Mouse (Mus musculus): Measurements from ENCODE around the gene Map7.

Map7 gene

GRCm38 (mm10) chr10:20185806-20186205 is 37.5 kb downstream of the Map7 start:
- DNase-seq (ENCODE audit: low read depth, low spot score) = no peak

DNA sequence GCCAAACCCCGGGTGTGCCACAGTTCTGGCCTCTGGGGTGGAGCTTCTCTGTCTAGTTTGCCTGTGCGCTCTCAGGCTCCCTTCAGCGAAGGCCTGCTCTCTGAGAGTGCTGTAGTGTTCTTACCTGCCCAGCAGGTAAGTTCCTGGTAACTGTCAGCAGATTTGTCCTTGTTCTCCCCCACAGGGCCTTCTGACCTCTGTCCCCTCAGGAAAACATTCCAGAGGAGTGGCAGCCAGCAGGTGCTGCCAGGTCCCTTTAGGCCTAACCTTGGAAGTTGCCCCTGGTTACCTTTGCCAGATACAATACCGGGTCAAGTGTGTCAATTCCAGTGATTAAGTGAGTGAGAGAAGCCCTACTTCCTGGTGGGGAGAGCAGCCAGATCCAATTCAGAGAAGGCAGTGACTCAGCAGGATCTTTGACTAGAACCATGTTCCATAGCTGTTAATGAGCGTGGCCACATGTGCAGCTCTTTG is 38.6 kb downstream of the Map7 start:
- DNase-seq (ENCODE audit: low read depth, low spot score) = peak; percentile 74

DNA sequence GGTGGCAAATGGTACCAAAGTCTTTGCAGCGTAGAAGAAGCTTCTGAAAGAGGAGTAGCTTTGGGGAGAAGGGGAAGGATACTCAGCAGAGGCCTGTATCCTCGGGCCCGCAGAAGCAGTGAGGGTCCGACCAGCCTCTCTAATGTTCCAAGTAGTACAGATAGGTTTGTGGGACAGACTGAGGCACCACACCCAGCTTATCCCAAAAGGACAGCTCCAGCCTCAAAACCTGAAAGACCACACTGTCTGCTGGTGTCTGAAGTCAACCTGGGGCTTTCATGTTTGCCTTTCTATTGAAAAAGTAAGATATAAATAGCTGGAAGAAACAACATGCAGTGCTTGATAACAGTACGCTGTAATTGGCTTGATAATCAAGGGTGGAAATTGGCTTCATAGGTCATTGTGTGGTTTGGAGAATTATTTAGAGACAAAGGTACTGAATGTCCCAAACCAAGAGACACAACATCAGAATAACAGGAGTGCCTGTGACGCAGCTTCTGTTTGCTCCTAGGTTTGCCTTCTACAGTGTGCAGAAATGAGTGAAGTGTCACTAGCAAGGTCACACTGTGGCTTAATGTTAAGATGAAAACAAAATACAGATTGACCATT is 42.0 kb downstream of the Map7 start:
- no peak for DNase-seq (ENCODE audit: low read depth, low spot score)

- DNase-seq (ENCODE audit: low read depth, low spot score) = peak; percentile 48
Measured at GRCm38 (mm10) chr10:20194847-20195540, 46.7 kb downstream of the Map7 start.

DNA sequence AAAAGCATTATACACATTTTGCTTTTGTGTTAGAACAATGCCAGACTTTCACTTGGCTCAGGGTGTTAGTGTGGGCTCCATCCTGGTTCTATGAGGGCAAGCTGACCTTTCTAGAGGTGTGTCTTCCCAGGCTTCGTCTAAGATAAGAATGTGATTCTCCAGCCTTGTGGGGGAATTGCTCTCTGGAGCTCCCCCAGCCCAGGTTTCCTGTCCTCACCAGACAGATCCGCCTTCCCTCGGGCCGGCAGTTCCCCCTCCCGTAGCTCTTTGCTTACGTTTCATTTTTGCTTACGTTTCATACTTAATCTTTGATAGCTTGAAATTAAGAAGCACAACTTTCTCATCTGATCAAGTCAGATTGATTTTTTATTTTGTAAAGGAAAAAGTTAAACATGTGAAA is 48.8 kb downstream of the Map7 start:
- DNase-seq (ENCODE audit: low read depth, low spot score) = no peak

- no peak for DNase-seq (ENCODE audit: low read depth, low spot score)
Measured at GRCm38 (mm10) chr10:20198968-20199737, 50.9 kb downstream of the Map7 start.

DNA sequence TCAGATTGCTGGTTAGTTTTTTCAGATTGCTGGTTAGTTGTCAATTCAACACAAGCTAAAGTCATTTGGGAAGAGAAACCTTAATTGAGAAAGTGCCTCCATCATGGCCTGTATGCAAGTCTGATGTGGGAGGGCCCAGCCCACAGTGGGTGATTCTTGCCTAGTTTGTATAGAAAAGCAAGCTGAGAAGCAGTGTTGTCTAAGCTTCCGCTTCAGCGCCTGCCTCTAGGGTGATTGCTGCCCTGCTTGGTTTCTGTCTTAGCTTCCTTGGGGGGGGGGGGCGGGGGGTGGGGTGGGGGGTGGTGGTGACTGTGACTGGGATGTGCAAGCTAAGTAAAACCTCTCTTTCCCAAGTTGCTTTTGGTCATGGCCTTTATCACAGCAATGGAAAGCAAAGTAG is 53.0 kb downstream of the Map7 start:
- DNase-seq (ENCODE audit: low read depth, low spot score) = no peak

DNA sequence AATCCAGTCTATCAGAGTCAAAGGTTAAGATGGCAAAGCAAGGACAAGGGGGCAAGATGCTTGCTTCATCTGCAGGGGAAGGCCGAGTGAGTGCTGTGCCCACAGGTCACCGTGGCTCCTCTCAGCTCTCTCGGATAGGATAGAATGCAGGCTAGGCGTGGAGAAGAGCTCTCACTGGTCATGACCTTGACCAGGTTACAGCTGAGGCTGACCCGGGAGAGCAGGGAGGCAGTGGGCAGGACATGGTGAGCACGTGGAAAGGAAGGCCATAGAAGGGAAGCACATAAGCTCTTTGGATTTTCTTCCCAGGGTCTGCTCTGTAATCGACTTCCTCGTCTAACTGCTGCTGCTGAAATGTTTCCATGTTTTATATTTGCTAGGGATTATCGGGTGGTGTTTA is 53.9 kb downstream of the Map7 start:
- DNase-seq (ENCODE audit: low read depth, low spot score) = no peak

DNA sequence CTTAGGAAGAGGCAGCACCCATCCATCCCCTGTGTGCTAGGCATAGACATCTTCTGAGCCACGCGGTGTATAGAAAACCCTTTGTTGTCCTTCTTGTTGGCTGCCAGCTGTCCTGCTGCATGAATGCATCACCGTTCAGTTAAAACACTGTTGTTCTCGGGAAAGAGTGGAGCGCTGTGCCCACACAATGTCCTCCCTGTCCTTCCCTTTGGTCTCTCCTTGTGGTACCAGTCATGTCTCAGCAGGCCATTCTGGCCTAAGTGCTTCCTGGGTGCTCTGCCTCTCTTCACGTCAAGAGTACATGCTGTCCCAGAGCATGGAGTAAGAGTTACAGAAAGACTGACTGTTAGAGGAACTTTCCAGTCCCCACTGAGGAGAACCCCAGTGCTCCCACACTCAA is 54.5 kb downstream of the Map7 start:
- DNase-seq (ENCODE audit: low read depth, low spot score) = no peak

DNA sequence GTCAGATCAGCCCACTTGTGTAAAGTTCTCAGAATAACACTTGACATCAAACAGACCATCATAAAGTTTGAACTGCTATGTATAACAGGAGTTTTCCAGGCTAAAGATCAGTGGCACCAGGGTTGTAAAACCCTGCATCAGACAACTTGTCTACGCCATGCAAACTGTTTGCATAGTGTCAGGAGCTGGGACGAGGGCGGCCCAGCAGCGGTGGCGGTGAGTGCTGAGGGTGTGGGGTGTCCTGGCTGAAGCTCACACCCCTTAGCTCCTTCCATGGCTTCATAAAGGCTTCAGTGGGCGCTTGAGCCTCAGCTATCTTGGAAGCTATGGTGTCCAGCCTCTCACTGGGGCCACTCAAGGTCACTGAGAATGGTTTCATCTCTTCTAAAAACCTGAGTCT is 55.2 kb downstream of the Map7 start:
- no peak for DNase-seq (ENCODE audit: low read depth, low spot score)

DNA sequence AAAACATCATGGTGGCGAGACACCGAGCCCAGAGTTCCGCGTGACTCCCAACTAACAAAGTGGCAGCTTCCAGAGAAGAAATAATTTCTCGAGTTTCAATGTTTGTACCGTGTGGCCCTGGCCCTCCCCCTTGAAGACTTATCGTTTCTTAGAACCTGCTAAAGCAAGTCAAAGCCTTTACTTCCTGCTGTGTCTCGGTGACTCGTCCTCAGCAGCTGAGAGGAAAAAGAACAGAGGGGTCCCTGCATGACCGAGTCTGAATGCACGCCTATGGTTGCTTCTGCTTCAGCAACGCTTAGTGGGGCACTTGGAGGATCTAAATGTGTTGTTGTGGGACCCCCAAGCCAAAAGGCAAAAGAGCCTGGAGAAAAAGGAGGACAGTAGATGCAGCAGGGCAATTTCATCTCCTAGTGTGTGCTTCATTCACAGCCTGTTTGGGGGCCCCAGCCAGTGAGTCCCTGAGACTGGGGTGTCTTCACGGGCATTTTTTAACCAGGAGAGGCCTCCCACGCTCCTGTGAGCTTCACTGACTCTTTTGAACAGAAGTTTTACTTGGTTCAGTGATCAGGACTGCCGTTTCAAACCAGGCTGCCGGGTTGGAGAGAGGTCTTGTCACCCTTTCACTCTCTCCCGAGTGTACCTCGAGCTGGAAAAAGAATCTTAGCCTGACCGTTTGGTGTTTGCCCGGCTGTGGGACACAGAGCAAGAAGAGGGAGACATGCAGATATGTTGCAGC is 56.6 kb downstream of the Map7 start:
- no peak for DNase-seq (ENCODE audit: low read depth, low spot score)

GRCm38 (mm10) chr10:20206966-20207365 is 58.7 kb downstream of the Map7 start:
- DNase-seq (ENCODE audit: low read depth, low spot score) = no peak

- no peak for DNase-seq (ENCODE audit: low read depth, low spot score)
Measured at GRCm38 (mm10) chr10:20209609-20210341, 61.5 kb downstream of the Map7 start.

DNA sequence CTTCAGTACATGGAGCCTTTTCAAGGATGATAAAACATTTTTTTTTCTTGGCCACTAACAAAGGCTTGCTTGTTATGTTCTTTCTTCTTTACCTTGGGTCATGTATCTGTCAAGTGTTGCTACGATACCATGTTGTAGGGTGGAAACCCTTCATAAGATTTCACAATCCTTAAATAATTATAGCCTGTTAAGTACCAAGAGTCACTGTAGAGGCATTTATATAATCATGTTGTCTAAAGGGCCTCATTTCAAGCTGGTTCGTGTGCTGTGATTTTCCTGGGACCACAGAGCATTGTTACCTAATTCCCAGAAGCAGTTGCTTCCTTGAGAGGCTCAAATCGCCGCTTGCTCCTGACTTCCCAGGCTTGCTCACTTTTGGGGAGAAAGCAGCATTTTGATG is 66.1 kb downstream of the Map7 start:
- no peak for DNase-seq (ENCODE audit: low read depth, low spot score)

- peak; percentile 54 for DNase-seq (ENCODE audit: low read depth, low spot score)
Measured at GRCm38 (mm10) chr10:20216982-20217381, 68.7 kb downstream of the Map7 start.

DNA sequence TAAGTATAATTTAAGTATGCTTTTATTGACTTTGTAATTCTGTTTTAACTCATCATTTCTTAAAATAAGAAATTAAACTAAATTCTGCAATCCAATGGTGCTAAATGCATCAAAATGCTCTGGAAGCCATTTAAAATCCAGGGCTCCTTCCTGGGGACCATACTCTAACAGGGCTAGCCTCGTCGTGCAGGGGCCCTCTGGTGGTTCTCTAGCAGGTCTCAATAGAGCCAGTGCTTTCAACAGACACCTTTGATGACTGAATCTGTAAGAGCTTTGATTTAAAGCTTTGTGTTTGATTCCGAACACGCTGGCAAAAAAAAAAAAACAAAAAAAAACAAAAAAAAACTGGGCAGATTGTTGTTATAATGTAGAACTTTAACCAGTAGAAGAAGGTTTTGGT is 70.6 kb downstream of the Map7 start:
- no peak for DNase-seq (ENCODE audit: low read depth, low spot score)

- DNase-seq (ENCODE audit: low read depth, low spot score) = peak; percentile 32
Measured at GRCm38 (mm10) chr10:20219538-20219937, 71.3 kb downstream of the Map7 start.

GRCm38 (mm10) chr10:20220443-20221071 is 72.3 kb downstream of the Map7 start:
- DNase-seq (ENCODE audit: low read depth, low spot score) = no peak

DNA sequence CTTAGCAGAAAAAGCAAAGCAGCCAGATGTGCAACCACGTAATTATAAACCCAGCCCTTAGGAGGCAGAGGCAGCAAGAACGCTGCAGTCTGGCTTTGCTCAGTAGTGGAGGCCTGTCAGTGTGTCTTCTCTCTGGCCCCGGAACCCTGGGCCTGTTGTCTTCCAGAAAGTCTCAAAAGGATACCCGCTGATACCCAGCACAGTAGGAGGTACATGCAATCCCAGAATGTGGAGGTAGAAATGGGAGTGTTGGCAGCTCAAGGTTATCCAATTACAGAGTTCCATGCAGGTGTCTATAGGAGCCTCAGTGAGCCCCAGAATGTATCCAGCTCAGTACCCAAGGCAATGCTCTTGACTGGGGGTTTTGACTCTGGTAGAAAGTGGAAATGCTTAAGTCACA is 73.7 kb downstream of the Map7 start:
- peak; percentile 37 for DNase-seq (ENCODE audit: low read depth, low spot score)

- no peak for DNase-seq (ENCODE audit: low read depth, low spot score)
Measured at GRCm38 (mm10) chr10:20226728-20227127, 78.5 kb downstream of the Map7 start.

DNA sequence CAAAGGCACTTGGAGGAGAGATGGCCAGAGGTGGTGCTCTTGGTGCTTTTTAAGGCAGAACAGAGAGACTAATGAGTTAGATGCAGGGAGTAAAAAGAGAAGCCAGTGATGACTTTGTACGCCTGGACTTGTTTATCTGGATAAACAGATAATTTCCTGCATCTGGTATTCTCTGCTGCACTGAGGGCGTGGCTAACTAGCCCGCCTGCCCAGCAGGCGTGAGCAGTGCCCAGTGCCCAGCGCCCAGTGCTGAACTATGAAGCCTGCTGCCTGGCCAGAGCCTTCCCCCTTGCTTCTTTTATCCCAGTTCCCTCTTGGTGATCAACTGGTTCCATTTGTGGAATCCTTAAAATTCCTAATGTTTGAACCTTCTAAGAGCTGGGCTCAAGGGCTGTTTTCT is 81.8 kb downstream of the Map7 start:
- DNase-seq (ENCODE audit: low read depth, low spot score) = no peak
